Mouse (Mus musculus) spleen, embryonic (tissue): Measurements from ENCODE around the gene Dnah9.

Source experiments
- CTCF ChIA-PET: fragments of 350-600 bp; sonication (Branson Sonifier 250); formaldehyde crosslinking; loops from one replicate; lab custom pipeline; 2022; lab: Charles Lee

Dnah9 gene

GRCm38 (mm10) chr11:66167801-66168651 is at the start of gene Dnah9:
Dnah9 (minus strand) TSS chr11:66168551.
- CTCF ChIA-PET, result no interaction called here

GRCm38 (mm10) chr11:66188627-66189287 is 20.4 kb upstream of the Dnah9 start:
- CTCF ChIA-PET, result no interaction called here

- CTCF ChIA-PET, result no interaction called here
These were observed 19.8 kb upstream of the Dnah9 start for GRCm38 (mm10) chr11:66188146-66188545.

- CTCF ChIA-PET, result no interaction called here
These were observed 9.4 kb upstream of the Dnah9 start for GRCm38 (mm10) chr11:66177781-66178180.

- CTCF ChIA-PET, result no interaction called here
These were observed 4.3 kb downstream of the Dnah9 start for GRCm38 (mm10) chr11:66164022-66164421.

GRCm38 (mm10) chr11:66140631-66141252 is 27.6 kb downstream of the Dnah9 start:
- CTCF ChIA-PET, result no interaction called here

GRCm38 (mm10) chr11:66134826-66135225 is 33.5 kb downstream of the Dnah9 start:
- CTCF ChIA-PET, result no interaction called here

- CTCF ChIA-PET, result no interaction called here
These were observed 42.2 kb downstream of the Dnah9 start for GRCm38 (mm10) chr11:66126150-66126549.

GRCm38 (mm10) chr11:66124496-66124895 is 43.9 kb downstream of the Dnah9 start:
- CTCF ChIA-PET, result no interaction called here

- CTCF ChIA-PET, result no interaction called here
These were observed 46.3 kb downstream of the Dnah9 start for GRCm38 (mm10) chr11:66122017-66122416.

GRCm38 (mm10) chr11:66083663-66084254 is 84.6 kb downstream of the Dnah9 start:
- CTCF ChIA-PET, result no interaction called here

- CTCF ChIA-PET, result no interaction called here
These were observed 95.4 kb downstream of the Dnah9 start for GRCm38 (mm10) chr11:66072921-66073320.

GRCm38 (mm10) chr11:66058956-66059355 is 109.4 kb downstream of the Dnah9 start:
- CTCF ChIA-PET, result no interaction called here

GRCm38 (mm10) chr11:66051294-66051693 is 117.1 kb downstream of the Dnah9 start:
- CTCF ChIA-PET, result no interaction called here

- CTCF ChIA-PET, result no interaction called here
These were observed 119.2 kb downstream of the Dnah9 start for GRCm38 (mm10) chr11:66049146-66049545.

- CTCF ChIA-PET, result no interaction called here
These were observed 121.7 kb downstream of the Dnah9 start for GRCm38 (mm10) chr11:66046594-66047193.

GRCm38 (mm10) chr11:66043635-66044034 is 124.7 kb downstream of the Dnah9 start:
- CTCF ChIA-PET, result no interaction called here

GRCm38 (mm10) chr11:66042531-66042930 is 125.8 kb downstream of the Dnah9 start:
- CTCF ChIA-PET, result no interaction called here

- CTCF ChIA-PET, result interaction anchor here (0.7 kb wide), 1 partner anchor 1109 kb away, joined by 12 read pairs; no protein-coding TSS in a partner anchor
These were observed 142.6 kb downstream of the Dnah9 start for GRCm38 (mm10) chr11:66025728-66026127.

GRCm38 (mm10) chr11:65975871-65976270 is 192.5 kb downstream of the Dnah9 start:
- CTCF ChIA-PET, result no interaction called here

- CTCF ChIA-PET, result no interaction called here
These were observed 237.6 kb downstream of the Dnah9 start for GRCm38 (mm10) chr11:65930796-65931195.

GRCm38 (mm10) chr11:65930359-65930758 is 238.0 kb downstream of the Dnah9 start:
- CTCF ChIA-PET, result no interaction called here
